Mouse (Mus musculus) ZHBTc4 (cell line): ENCODE data around the gene Robo2.

Experiments
- DNase-seq: peaks from one replicate; pipeline ENCODE4 v3.0.0-alpha.2; 2011; ENCODE audit warnings: low read depth, low spot score

The Robo2 gene

DNA sequence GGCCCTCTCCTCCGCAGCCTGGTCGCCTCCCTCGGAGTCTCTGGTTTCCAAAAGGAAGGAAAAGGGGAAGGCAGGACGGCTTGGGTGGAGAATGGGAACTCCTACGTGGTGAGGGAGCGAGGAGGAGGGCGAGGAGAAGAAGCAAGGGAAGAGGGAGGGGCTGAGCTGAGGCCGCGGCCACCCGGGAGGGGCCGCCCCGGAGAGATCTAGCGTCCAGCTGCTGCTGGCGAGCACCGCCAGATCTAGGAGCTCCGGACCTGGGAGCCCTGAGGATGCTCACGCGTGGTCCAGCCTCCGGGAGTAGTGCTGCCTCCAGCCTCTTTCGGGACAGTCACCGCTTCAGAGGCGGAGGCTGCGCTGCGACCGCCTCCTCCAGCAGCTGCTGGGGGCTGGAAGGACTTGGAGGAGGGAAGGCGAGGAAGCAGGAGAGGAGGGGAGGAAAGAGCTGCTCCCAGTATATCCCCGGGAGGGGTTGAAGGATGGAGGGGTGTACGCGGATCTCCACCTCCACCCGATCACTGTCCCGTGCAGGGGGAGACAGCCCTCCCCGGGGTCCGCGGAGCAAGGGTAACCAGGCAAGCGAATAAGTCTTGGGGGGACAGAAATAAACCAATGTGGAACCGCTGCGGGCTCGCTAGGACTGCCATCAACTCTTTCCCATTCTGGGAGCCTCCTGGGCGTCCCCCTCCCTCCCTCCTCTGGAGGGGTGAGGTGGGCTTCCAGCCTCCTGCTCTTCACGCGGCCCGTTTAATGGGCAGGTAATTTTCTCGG is at the start of gene Robo2:
Gene Robo2, minus strand, starts transcription at position 345 of the 771 bp plus-strand sequence.
- peak; percentile 66 for DNase-seq

DNA sequence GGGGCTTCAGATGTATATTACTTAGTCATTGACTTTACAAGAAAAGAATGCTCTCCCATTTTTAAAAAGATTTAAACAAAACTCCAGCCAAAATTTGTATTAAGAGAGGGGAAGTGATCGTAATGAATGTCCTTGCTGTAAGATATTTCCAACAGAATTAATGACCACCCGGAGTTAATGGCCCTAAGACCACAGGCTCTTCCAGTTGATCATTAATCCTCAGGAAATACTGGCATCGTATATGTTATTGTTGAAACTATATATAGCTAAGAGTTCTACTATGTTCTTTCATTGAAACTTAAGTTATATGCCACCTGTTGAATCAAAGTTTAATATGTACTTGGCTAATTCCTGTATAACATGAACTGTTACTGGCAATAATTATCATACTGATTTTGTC is 46.5 kb upstream of the Robo2 start:
- no peak for DNase-seq

DNA sequence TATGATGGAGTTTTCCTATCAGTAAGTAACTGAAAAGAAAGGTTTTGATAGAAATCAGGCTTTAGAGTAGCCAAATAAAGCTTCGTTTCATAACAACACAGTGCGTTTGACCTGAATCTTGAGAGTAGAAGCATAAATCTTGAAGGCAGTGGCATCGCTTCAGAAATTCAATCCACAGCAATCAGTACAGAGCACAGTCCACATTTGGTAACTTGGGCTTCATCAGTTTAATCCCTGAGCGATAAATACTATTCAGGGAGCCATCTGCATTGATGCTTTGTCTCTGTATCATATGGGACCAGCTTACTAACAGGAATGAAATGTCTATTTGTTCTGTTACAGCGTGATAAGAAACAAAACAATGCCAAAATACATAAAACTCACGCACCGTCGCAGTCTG is 46.1 kb upstream of the Robo2 start:
- no peak for DNase-seq

DNA sequence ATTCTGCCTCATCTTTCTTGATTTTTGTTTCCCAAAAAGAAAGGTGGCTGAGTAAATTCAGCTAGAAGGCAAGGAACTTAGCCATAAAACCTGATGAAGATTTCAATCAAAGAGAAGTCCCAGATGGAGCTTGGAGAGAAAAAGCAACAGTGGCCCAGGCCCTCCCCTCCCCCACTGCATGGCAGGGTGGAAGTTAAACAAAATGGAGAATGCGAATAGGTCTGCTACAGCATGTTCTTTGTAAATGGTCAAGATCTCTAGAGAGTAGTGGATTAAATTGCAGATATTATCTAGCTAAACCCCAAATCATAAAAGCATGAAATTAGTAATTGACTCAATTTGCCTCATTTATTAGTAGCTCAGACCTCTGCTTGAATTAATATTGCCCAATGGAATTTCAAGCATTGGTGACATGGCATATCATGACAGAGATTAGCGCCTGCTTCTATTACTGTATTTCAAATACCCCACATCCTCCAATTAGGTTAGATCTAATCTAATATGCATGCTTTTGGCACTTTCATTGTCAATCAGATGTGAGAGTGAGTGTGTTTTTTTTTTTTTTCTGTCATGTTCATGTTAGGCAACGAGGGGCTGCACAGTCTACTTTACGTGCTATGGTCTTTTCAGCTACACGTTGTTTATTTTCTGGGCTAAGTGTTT is 45.3 kb upstream of the Robo2 start:
- no peak for DNase-seq

DNA sequence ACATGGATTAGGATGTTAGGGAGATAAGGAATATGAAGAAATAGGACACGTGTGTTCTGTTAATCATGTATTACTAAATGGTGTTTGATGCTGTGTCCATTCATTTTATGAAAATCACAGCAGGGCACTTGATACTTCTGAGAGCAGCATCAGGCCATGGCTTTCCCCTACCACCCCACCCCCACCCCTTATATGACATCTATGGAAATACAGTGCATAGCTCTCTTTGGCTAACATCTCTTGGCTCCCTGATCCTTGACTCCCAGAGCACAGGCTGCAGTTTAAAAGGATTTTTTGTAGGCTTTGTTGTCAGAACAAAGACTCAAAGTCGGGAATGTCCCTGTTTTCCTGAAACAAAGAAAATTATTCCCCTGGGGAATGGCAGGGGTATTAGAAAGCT is 43.6 kb upstream of the Robo2 start:
- peak; percentile 8 for DNase-seq

DNA sequence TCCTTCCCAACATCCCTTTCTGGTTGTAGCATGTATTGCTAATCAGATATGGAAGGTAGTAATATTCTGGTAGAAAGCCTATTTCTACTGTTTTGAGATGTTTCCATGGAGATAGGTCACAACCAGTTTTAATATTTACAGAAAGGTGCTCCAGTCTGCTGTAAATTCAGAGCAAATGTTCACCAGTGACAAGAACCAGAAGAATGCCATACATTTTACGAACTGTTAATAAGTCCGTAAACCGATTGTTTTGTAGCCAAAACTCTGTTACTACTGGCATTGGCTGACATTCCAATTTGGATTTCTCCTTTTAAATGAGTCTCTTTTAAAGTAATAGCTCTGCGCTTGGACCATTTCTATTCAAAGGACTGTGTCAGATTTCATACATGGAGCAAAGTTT is 36.4 kb upstream of the Robo2 start:
- DNase-seq, result no peak

DNA sequence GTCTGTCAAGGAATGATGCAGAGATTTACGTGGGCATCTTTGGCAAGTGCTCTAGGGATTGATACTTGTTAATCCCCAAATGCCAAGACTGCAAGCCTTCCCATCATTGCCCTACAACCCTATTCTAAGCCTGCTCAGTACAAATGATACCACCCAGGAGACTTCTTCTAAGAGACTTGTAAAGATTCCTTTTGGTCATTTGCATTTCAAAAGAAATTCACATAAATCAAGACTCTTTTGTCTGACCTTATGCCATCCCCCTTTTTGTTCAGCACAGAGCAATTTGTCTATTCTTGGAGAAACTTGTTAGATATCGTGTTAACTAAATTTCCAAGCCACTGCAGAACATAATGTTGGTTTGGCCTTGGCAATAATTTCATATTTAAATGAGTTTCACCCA is 15.4 kb upstream of the Robo2 start:
- DNase-seq, result no peak

DNA sequence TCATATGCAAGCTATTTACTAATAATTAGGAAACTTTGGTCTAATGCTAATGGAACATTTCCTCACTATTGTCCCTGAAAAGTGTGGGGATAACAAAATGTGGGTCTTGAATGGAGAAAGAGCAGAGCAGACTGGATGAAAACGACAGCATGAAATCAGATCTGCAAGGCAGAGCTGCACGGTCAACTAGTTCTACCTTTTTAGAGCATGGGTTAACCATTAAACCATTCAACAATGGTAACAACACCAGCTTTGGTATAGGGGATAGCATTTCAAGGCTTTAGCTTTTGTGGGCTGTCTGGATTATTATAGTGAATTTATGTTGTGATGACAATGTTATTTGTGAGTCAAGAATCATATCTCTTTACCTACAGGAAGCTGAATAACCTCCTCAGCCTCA is 8.7 kb upstream of the Robo2 start:
- no peak for DNase-seq

DNA sequence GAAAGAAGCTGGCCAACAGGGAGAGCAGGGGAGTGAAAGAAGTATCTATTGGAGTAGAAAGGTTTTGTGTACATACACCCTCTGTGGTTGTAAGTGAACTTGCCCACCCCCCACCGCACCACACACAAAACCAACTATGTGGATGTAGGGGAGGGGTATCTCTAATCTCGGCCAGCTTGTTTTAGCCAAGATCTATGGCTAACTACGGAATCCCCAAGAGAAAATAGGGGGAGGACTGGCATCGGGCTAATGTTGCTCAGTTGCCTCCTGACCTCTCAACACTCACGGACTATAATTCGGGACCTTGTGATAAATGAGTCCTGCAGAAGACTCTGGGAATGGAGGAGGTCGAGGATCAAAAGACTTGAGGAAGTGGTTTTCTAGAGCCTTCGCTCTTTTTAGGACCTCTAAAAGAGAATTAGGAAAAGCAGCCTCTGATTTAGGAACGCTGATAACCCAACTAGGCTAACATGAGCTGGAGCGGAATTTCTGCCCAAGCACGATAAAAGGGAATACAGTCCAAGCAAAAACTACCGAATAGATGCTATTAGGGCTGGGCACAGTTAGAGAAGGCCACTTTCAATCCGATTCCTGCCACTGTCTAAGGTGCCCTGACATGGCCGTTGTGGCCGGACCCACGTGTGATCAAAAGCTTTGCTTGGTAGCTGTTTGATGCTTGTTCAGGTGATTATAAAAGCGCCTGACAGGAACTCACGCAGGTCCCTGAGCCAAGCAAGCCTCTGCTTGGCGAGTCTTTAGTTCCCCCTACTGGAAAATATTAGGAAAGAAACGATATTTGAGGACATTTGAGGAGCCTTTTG is 1.1 kb upstream of the Robo2 start:
- peak; percentile 62 for DNase-seq

DNA sequence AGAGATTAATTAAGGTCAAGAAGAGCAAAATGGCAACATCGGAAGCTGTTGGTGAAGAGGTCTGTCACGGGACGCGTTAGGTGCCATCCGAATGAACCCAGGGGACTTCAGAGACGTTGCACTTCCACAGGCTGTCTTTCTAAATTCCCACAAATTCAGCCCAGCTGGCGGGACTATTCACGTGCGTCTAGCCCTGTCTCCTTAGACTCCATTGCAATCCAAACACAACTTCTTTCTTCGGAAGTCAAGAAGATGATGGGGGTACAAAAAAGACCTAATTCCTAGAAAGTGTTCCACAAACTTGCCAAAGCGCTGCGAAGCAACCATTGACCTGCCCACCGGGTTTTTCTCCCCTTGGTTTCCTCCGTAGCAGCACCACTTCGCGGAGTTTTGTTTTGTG is 604 bp downstream of the Robo2 start:
- DNase-seq, result no peak

DNA sequence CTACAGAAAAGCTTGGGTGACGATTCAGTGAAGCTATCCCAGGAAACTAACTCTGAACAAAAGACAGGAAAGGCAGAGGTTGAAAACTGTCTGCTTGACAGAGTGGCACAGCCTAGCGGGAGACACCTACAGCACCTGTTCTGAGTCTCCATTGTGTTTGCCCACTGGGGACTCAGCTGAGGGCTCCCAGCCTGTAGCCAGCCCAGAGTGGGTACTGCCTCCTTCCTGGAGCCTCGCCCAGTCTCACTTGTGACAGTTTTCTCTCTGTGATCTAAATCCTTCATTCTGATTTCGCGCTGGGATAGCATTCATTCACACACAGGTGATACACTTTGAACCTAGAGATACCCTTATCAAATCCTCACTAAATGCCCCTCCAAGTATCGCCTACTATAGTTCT is 1.5 kb downstream of the Robo2 start:
- no peak for DNase-seq

DNA sequence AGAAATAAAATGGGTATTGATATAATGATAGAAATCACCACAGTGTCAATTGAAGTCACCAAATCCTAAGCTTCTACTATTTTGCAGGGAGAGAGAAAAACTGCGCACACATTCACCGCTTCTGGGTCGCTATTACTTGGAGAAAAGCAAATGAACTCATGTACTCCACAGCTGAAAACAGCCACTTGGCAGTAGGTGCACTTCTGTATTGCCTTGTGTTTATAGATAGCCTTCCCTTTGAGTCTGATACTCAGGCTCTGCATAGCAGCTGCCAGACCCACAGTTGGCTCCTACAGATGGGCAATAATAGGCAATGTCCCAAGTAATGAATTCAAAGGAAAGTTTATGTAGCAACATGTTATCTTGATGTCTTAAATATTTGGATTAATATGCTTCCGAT is 2.1 kb downstream of the Robo2 start:
- no peak for DNase-seq

DNA sequence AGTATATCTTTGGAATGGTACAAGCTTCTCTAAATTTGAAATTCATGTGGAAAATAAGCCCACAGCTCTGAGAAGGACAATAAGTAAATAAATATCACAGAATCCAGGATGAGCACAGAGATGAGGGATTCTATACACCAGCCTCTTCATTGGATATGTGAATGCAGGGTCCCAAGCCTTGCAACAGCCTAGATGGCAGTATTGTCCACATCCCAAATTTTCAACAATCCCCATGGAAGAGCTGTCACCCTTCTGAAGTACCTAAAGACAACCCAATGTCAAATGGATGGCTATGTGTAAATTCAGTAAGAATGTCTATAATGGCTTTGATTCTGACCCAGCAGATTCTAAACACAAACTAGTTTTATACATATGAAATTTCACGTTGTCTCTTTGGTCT is 3.1 kb downstream of the Robo2 start:
- no peak for DNase-seq

DNA sequence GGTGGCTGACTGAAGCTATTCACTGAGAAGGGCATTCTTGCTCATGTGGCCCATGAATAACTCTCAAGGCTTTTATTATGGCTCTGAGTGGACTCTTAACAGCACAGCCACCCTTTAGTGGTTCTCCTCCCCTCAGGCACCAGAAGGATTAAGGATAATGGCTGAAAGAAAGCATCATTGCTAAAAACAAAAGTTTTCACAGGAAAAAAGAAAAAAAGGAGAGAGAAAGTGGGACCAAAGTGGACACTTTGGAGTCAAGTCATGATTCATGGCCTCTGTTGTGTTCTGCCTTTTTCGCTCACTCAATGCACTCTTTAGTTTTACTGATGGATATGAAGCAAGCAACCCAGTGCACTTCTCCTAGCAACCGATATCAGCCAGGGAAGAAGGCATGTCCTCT is 14.3 kb downstream of the Robo2 start:
- no peak for DNase-seq

DNA sequence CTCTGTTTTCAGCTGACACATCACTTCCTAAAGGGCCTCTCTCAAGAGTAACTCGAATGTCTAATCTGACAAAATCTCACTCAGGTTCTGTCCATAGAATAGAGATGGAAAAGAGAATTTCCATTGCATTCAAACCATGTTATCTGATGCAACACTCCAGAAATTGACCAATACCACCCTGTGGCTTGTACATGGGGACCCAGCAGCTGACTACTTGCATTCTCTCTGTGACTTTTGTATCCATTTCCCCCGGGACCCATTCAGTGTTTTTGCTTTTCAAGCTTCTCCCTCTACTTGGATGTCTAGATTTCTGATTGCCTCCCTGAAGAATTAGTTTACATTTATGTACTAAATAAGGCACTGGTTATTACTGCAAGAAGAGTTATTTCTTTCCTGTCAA is 15.9 kb downstream of the Robo2 start:
- DNase-seq, result no peak

DNA sequence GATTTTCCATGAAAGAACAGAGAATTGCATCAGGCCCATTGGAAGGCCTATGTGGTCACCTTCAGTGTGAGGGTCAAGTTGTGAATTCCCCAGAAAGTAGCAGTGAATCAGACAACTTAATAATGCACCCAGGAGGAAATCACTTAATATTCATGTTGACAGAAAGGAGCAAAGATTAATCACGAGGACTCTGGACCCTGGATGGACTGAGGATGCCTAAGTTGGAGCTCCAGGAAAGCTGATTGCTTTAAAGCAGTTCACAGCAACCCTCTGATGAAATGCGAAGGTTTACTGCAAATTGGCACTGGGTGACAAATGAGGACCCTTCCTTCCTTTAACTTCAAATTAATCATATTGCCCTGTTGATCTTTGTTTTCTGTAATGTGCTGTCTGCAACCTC is 32.2 kb downstream of the Robo2 start:
- DNase-seq, result no peak

DNA sequence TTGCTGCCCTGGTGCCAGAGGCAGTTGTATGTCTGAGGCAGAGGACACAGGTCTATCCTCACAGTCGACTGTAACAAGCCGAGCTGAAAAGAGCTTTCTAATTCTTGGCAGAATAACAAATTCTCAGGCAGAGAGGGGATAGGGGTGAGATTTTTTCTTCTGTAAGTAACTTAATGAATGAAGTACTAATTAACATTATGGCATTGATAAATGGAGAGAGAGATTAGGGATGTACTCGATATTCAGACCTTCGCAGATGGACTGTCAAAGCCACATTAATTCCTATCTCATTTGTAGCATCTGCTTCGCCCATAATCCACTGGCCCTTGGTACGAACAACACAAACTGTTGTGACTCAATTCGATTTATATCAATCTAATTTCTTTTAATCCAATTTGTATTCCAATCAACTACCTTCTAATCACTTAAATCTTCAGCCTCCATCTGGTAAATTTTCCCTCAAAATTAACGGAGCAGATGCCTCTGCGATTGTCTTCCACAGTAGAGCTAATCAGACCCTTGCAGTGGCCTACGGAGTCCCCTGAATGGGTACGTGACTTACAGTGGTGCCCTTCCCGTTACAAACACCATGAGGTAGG is 36.2 kb downstream of the Robo2 start:
- DNase-seq, result no peak

DNA sequence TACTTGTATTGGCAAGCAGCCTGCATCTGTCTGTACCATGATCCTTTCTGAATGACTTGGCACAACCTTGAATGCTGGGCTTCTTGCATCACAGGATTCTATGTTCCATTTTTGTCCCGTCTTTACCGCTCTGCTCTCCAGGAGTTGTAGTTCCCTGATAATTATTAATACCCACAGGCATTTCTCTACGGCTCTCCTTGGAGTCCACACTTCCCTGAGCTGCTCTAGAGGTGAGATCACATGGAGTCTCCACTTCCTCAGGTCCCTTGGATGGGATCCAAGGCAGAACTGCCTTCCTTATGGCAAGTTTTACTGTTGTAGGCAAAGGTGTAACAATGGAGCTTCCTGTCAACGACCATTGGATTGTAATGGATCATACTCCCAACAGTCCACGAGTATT is 37.1 kb downstream of the Robo2 start:
- no peak for DNase-seq

DNA sequence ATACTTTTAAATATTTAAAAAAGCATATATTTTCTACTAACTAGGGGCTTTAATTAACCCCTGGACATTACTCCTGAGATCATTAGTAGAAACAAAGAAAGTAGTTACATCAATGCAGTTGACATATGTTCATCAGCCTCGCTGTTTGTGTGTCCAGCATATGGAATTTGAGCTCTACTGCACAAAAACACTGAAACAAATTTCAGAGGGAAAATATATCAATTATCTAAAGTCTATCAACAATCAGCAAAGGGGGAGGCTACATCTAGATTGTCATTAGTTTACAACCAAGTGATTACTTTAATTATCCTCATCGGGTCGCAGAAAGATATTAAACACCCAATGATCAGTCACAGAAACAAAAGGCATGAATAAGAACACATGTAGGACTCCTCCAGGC is 38.2 kb downstream of the Robo2 start:
- no peak for DNase-seq

DNA sequence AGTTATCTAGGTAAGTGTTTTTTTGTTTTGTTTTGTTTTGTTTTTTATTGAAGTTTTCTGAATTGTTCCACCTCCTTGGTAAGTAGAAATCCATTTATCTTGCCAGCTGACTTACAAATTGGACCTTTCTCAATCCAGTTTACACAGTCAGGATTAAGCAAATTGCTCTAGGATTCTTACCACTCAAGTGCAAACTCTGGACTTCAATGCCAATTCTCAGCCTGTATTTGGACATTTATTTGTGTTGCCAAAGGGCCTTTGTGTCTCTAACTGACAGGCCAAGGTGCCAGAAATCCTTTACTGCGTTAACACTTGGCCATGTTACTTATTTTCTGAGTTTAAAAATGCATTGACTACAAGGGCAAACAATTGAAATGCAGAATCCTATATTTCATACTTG is 38.7 kb downstream of the Robo2 start:
- DNase-seq, result no peak

DNA sequence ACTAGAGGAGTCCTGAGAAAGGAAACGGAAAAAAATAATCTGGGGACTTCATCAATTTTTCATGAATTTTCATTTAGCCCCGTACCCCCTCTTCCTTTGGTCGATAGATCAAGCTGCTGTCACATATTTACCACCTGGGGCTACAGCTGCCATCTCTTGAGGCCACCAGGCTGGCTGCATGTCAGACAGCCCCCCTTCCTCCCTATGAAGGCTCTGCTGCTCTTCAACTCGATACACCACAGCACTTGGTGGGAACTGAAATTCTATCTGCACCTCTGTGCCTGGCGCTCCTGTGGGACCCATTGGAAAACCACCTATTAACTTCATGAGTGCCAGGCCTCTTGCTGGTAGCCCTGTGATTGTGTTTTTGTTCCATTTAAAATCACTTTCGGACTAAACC is 63.2 kb downstream of the Robo2 start:
- no peak for DNase-seq

DNA sequence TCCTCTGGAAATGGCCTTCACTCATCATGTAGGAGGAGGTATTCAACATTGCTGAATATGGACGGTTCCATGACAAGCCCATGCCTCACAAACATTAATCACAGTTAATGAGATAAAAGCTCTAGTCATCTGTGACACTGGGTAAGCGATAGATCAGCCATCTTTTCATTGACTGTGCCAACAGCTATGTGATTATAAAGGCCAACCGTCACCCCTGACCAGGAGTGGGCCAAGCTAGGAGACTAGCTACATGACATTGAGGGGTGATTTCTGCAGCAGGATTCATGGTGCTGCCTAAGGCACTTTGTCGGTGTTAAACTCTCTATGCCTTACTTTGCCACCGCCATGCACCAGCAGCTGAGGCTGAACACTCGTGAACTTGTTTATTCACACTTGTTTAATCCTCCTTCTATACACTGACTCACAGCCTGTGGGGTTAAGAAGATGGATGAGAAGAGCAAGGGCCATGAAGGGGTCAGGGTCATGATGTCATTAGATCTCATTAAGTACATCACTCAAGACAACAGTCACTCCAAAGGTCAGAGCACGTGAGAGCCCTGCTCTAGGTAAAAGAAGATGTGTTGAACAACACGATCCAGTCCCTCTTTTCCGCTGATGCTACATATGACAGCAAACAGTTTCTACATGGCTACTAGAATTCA is 72.5 kb downstream of the Robo2 start:
- no peak for DNase-seq
